Mouse (Mus musculus): ENCODE results near the gene Ehmt1.

Ehmt1 gene

DNA sequence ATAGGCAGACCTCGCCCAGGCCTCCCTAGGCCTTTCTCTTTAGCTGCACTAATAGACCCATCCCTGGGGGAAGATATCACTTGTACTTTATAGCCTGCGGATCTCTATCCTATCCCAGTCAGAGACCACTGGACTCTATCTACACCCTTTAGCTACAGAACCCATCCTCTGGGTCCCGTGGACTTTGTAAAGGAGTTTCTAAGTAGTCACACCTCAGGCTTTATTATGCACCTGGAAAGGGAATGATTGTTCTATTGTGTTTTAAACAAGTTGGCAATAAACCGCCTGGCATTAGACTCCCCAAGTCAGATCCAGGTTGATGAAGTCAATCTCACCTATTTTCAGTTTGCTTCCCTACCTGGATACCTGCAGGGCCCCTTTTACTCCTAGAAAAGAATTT is 7.2 kb downstream of the Ehmt1 start:
- no peak for DNase-seq (ENCODE audit: low read depth, low spot score)

- no peak for DNase-seq (ENCODE audit: low read depth, low spot score)
Observed at GRCm38 (mm10) chr2:24910481-24910880, 8.9 kb downstream of the Ehmt1 start.

GRCm38 (mm10) chr2:24905653-24906155 is 13.7 kb downstream of the Ehmt1 start:
- DNase-seq (ENCODE audit: low read depth, low spot score) = no peak

DNA sequence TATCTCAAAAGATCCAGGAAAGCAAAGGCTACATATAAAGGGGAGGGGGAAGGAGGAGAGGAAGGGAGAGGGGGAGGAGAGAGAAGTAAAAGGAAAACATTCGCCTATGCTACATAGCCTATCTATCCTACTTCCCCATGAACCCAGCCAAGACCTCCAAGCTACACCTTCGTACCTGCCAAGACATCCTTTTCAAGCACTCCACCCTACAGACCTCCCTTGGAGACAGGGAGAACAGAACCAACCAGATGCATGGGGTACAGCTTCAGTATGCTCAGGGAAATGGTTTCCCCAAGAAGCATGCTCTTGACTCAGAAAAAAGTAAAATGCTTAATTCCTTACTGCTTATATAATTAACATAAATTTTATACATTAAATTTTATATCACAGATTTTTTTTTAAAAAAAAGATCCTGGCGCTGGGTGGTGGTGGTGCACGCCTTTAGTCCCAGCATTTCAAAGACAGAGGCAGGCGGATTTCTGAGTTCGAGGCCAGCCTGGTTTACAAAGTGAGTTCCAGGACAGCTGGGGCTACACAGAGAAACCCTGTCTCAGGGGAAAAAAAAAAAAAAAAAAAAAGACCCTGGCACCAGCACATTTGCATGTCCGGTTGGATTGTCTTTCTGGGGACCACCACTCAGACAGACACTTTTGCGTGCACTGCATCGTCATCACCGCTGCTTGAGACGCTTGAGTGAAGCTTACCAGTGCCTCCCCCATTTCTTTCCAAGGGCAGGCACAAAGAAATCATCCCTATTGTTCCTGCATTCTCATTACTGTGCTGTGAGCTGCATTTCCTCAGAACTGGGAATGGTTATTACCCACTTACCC is 14.4 kb downstream of the Ehmt1 start:
- DNase-seq (ENCODE audit: low read depth, low spot score) = no peak

DNA sequence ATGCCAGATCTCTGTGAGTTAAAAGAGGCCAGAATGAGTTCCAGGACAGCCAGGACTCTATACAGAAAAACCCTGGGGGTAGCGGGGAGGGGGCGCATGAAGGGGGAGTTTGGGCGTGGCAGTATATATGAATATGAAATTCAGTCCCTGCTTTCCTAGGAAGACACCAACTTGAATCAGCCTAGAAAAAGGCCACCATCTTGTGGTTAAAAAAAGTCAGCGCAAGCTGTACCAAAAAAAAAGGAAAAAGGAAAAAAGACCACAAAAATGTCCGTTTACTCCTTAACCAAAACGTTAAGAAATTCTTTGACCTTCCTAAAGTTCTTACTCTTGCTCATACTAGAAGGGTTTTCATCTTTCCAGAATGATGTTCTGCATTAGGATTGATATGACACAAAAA is 16.4 kb downstream of the Ehmt1 start:
- no peak for DNase-seq (ENCODE audit: low read depth, low spot score)

DNA sequence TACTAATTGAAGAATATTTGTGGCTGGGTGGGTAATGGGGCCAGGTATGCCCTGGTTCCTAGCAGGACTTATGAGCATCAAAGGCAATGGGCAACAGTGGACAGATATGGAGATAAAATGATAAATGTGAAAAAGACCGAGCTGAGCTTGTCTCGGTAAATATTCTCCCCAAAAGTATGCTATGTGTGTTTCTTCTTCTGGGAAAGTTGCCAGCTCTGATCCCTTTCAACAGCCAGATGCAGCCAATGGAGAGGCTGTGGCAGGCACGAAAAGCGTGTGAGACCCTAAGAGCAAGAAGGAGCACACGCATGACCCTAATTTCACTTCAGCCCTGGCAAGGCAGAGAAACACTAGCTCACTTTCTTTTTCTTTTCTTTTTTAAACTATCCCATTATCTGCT is 18.4 kb downstream of the Ehmt1 start:
- no peak for DNase-seq (ENCODE audit: low read depth, low spot score)

- DNase-seq (ENCODE audit: low read depth, low spot score) = no peak
Observed at GRCm38 (mm10) chr2:24899292-24899691, 20.1 kb downstream of the Ehmt1 start.

GRCm38 (mm10) chr2:24896761-24897160 is 22.7 kb downstream of the Ehmt1 start:
- no peak for DNase-seq (ENCODE audit: low read depth, low spot score)

DNA sequence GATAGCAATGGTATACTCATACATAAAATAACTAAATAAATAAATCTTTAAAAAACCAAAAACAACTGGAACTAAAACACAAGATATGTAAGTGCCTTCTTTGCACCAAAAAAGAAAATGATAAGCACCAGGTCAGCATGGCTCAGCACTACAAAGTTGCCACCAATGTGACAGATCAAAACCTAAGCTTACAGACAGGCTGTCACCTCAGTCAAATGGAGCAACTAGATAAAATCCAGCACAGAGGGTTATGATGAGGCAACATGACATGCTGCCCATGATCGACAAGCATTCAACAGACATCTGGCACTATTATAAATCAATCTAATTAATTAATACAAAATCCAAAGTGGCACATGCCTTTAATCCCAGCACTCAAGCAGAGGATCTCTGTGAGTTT is 25.2 kb downstream of the Ehmt1 start:
- no peak for DNase-seq (ENCODE audit: low read depth, low spot score)

- no peak for DNase-seq (ENCODE audit: low read depth, low spot score)
Observed at GRCm38 (mm10) chr2:24892318-24892717, 27.1 kb downstream of the Ehmt1 start.

GRCm38 (mm10) chr2:24890541-24891447 is 28.6 kb downstream of the Ehmt1 start:
- DNase-seq (ENCODE audit: low read depth, low spot score) = no peak

DNA sequence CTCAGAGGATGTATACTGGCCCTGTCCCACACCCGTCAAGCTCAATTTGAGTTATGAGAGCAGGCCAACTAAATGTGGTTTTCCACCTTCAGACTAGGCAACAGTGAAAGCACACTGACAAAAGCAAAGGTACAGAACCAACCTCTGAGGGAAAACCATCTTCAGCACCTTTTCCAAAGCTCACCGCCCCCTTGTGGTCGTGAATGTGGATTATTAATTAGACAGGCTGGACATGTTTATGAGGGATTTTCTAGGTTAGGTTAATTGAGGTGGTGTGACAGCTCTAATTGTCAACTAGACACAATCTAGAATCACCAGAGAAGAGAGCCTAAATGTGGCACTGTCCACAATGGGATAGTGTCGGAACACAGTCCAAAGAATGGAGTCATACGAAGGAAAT is 30.5 kb downstream of the Ehmt1 start:
- DNase-seq (ENCODE audit: low read depth, low spot score) = no peak

- no peak for DNase-seq (ENCODE audit: low read depth, low spot score)
Observed at GRCm38 (mm10) chr2:24880686-24881085, 38.7 kb downstream of the Ehmt1 start.

- no peak for DNase-seq (ENCODE audit: low read depth, low spot score)
Observed at GRCm38 (mm10) chr2:24870952-24871351, 48.5 kb downstream of the Ehmt1 start.

DNA sequence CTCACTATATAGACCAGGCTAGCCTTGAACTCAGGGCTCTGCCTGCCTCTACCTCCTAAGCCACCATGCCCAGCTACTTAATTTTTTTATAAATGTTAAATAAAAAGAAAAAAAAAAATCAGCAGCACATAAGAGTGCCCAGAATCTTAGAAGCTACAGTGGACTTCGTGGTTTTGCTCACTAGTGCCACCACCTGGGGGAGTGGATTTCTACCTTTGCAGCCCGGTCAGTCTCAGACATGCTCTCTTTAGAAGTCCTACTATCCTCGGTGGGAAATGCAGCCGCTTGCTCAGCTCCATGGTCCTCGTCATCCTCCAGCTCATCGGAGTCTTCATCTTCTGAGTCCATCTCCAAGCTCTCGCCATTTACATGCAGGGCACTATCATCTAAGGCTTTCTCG is 56.4 kb downstream of the Ehmt1 start:
- DNase-seq (ENCODE audit: low read depth, low spot score) = peak; percentile 9

DNA sequence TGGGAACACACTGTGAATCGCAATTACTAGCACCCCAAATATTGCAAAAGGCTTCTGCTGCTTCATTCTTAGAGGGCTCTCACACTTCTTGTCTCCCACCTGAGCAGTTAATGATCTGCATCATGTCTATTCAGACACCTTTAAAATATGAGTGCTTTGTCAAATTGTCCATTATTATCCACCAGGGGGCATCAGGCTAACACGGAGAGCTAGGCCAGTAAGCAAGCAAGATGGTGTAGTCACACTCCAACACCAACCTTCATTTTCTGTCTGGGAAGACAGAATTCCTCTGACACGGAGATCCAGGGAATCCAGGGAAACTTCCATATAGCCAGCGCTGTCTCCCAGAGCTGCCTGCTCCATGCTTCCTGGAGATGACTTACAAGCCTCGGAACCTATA is 67.0 kb downstream of the Ehmt1 start:
- peak; percentile 9 for DNase-seq (ENCODE audit: low read depth, low spot score)

- DNase-seq (ENCODE audit: low read depth, low spot score) = no peak
Observed at GRCm38 (mm10) chr2:24846557-24846956, 72.9 kb downstream of the Ehmt1 start.

- DNase-seq (ENCODE audit: low read depth, low spot score) = no peak
Observed at GRCm38 (mm10) chr2:24845256-24845655, 74.2 kb downstream of the Ehmt1 start.

- DNase-seq (ENCODE audit: low read depth, low spot score) = no peak
Observed at GRCm38 (mm10) chr2:24830614-24831013, 88.8 kb downstream of the Ehmt1 start.

GRCm38 (mm10) chr2:24809746-24810145 is 109.7 kb downstream of the Ehmt1 start:
- no peak for DNase-seq (ENCODE audit: low read depth, low spot score)

DNA sequence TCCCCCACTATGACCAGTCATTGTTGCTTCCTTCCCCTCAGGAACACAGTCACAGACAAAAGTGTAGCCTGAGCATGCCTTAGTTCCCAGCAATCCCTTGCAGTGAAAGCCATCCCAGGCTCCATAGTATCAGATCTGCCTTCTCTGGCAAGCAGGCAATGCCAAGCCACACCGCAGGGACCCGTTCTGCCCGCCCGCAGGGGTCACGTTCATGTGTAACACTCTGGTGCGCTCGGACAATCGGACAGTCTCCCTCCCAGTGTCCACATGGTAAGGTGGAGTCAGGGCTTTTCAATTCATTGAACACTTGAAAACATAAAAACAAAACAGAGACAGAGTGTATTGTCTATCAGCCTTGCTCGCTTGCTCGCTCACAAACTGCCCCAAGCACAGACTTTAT is 111.7 kb downstream of the Ehmt1 start:
- DNase-seq (ENCODE audit: low read depth, low spot score) = no peak

DNA sequence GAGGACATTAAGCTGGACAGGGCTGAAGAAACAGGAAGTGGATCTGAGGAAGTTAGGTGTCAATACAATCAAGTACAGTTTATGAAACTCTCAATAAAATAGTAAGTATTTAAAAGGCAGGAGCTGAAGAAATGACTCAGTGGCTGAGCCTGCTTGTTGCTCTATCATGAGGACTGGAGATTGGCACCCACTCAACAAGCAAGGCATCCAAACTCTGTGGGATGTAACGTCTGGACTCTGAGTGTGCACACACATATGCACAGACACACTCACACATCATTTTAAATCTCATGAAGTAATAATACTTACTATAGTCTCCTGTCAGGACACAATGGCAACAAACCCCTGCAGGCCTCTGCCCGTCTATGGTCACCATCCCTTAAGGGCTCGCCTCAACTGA is 112.4 kb downstream of the Ehmt1 start:
- no peak for DNase-seq (ENCODE audit: low read depth, low spot score)

DNA sequence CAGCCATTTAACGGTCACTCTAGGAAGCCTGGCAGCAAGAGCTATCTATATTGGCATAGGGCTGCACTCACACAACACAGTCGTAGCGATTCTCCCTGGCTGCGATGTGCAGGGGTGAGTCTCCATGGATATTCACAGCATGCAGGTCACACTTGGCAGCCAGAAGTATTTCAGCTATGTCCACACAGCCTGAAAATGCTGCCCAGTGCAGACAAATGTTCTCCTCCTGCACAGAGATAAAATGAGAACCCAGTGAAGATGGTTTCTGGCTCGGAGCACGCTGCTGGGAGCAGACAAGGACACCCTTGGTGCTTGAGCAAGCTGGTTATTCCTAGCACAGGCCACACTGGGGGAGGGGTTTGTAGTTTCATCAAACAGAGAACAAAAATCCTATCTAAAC is 113.3 kb downstream of the Ehmt1 start:
- no peak for DNase-seq (ENCODE audit: low read depth, low spot score)

Measured in WW6 (cell line).